22 mouse cellular contexts compared by ENCODE assay signal in the genomic region with DNA sequence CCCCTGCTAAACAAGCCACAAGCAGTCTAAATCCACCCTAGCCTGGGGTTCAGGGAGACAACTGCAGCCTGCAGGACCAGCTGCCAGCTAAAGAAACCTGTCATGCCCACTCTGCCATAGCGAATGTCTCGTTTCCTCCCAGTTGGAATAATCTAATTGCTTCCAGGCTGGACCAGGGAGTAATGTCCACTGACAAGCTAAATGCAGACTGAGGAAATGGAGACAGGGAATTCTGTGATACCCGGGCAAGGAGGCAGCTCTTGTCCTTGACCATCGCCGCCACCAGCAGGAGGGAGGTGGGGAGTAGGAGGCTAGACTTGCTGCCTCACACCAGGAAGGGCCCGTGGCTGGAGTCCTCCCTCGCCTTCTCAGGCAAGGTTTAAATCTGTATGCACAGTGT. TPM values are rescaled to one million over a fixed set of nuclear protein-coding genes. Genes with fewer than 3 reads are reported as not detected.
DNase-seq lines count a peak whose midpoint lies in the region; ATAC-seq and TF ChIP-seq lines count a peak whose summit lies in the region.
"Had no signal": no experiment of that assay in that cellular context is flagged by ENCODE, and none has a peak within 500 bp of the region (broad histone marks: within the 10 kb centered on the region; RNA-seq: fewer than 3 reads in every experiment).

No protein-coding gene starts in this region.

- H3K27me3 ChIP-seq in cerebellum, adult 2 months (ENCODE audit: control insufficient read depth, insufficient read depth, low read length): no peaks in the 10 kb centered on the region
- no peaks in the 10 kb centered on the region for H3K27me3 ChIP-seq in hindbrain, postnatal 0 days (ENCODE audit: insufficient read depth, low read length)
- H3K27me3 ChIP-seq in hindbrain, embryonic 12.5 days: peaks cover 14% of the 10 kb centered on the region; the same call in 1 of the 2 replicates

- ATAC-seq in hindbrain, postnatal 0 days: no peak
- ATAC-seq in hindbrain, embryonic 12.5 days (ENCODE audit: low FRiP score): no peak
- ATAC-seq: forebrain, embryonic 13.5 days; forebrain, postnatal 0 days; intestine, embryonic 16.5 days had no signal

- H3K36me3 ChIP-seq in hindbrain, postnatal 0 days (ENCODE audit: insufficient read depth, low read length): no peaks in the 10 kb centered on the region
- no peaks in the 10 kb centered on the region for H3K36me3 ChIP-seq in hindbrain, embryonic 12.5 days
- H3K36me3 ChIP-seq: heart, embryonic 13.5 days had no signal

- no peak overlapping the region for H3K4me2 ChIP-seq in hindbrain, postnatal 0 days (ENCODE audit: low read depth, low read length)
- no peak overlapping the region for H3K4me2 ChIP-seq in hindbrain, embryonic 12.5 days (replicated peaks)
- H3K4me2 ChIP-seq: forebrain, embryonic 13.5 days; heart, embryonic 13.5 days had no signal

- H3K27ac ChIP-seq in cerebellum, adult 2 months (ENCODE audit: insufficient read depth, low read length): no peak overlapping the region
- no peak overlapping the region for H3K27ac ChIP-seq in hindbrain, postnatal 0 days
- H3K27ac ChIP-seq in hindbrain, embryonic 12.5 days: no peak overlapping the region
- H3K27ac ChIP-seq: forebrain, embryonic 13.5 days; heart, embryonic 13.5 days had no signal

- TF ChIP-seq CTCF in cerebellum, adult 2 months (IDR thresholded peaks at IDR 0.05; ENCODE audit: borderline replicate concordance, insufficient read depth, low read depth, low read length): no peak
- no peak for TF ChIP-seq CTCF in hindbrain, postnatal 0 days (IDR thresholded peaks at IDR 0.05; ENCODE audit: low read depth)

- no peak overlapping the region for H3K9ac ChIP-seq in hindbrain, postnatal 0 days (replicated peaks; ENCODE audit: low read length)
- no peak overlapping the region for H3K9ac ChIP-seq in hindbrain, embryonic 12.5 days
- H3K9ac ChIP-seq: forebrain, embryonic 13.5 days; forebrain, postnatal 0 days; heart, embryonic 13.5 days had no signal

- peak; percentile 42 to 55 for DNase-seq in cerebellum, postnatal 10 days
- no peak for DNase-seq in cerebellum, adult 2 months
- peak; percentile 29 for DNase-seq in hindbrain, postnatal 0 days (ENCODE audit: low spot score)
- DNase-seq in retina, postnatal 1 day: peak; percentile 51
- no peak for DNase-seq in retina, embryonic 14.5 days (ENCODE audit: low spot score)
- DNase-seq in layer of hippocampus, postnatal 14 days (ENCODE audit: low spot score in 2 of 2): no peak
- DNase-seq: cerebellum, adult 11 months; cerebellum, adult 9-11 months; forebrain, postnatal 0 days; gastrocnemius, postnatal 36 days; heart, adult 11 months; heart, postnatal 36 days; kidney, adult 2 months had no signal

- WGBS in cerebellum, adult 2 months: 33% methylated on average over 7 of the region's 7 CpGs
- WGBS in hindbrain, postnatal 0 days: 56% methylated on average over 7 of the region's 7 CpGs
- 57% methylated on average over 7 of the region's 7 CpGs for WGBS in hindbrain, embryonic 12.5 days

- no peaks in the 10 kb centered on the region for H3K9me3 ChIP-seq in hindbrain, postnatal 0 days (ENCODE audit: low read length)
- no peaks in the 10 kb centered on the region for H3K9me3 ChIP-seq in hindbrain, embryonic 12.5 days (replicated peaks)
- H3K9me3 ChIP-seq: forebrain, embryonic 13.5 days; heart, embryonic 13.5 days had no signal

- TF ChIP-seq POLR2A in cerebellum, adult 2 months (IDR thresholded peaks at IDR 0.05; ENCODE audit: borderline replicate concordance, insufficient read depth, low read length): no peak

- H3K4me3 ChIP-seq in cerebellum, adult 2 months (replicated peaks; ENCODE audit: insufficient read depth, low read depth, low read length): no peak overlapping the region
- no peak overlapping the region for H3K4me3 ChIP-seq in hindbrain, postnatal 0 days (ENCODE audit: low read length)
- no peak overlapping the region for H3K4me3 ChIP-seq in hindbrain, embryonic 12.5 days
- H3K4me3 ChIP-seq: forebrain, embryonic 13.5 days; heart, embryonic 13.5 days had no signal

- H3K4me1 ChIP-seq in cerebellum, adult 2 months (ENCODE audit: control insufficient read depth, insufficient read depth, low read length): no peaks in the 10 kb centered on the region
- peaks cover 3% of the 10 kb centered on the region; the same call in 1 of the 2 replicates for H3K4me1 ChIP-seq in hindbrain, postnatal 0 days (ENCODE audit: insufficient read depth, low read length)
- H3K4me1 ChIP-seq in hindbrain, embryonic 12.5 days: peaks cover 30% of the 10 kb centered on the region
- H3K4me1 ChIP-seq: heart, embryonic 13.5 days had no signal

RNA-seq across cellular contexts. Expression of gene Nkx1-1, which starts 30.6 kb away (rescaled TPM):
- polyA plus RNA-seq in cerebellum, adult 2 months (2012; rRNA removed): 0.14 and 0.33 TPM in 2 replicates
- 6.5 and 7.8 TPM in 2 replicates for total RNA-seq in hindbrain, postnatal 0 days (2014; rRNA removed)
- polyA plus RNA-seq in hindbrain, postnatal 0 days (2015; fragmentation: Nextera tagmentation; extraction: Ambion mirVana): 0.35 and 0.39 TPM in 2 replicates
- 2.8 and 3.2 TPM in 2 replicates for polyA plus RNA-seq in hindbrain, embryonic 12.5 days (2016; fragmentation: Nextera tagmentation; extraction: Ambion mirVana)
- not detected for total RNA-seq in layer of hippocampus, postnatal 14 days (2021)
- total RNA-seq: adrenal gland, postnatal 4 days; common myeloid progenitor, adult 5-6 weeks; forebrain, postnatal 0 days; gastrocnemius, adult 8-10 months; gastrocnemius, postnatal 36 days; heart, postnatal 36 days had no signal
- polyA plus RNA-seq: embryonic facial prominence, embryonic 14.5 days; forebrain, embryonic 13.5 days; forebrain, postnatal 0 days; heart, embryonic 13.5 days; heart, postnatal 0 days; intestine, embryonic 16.5 days; kidney, adult 2 months had no signal

Comparison
In these comparisons a context has a peak if more than half of its experiments do, and no peak if none do; other contexts are left out.
1. DNase-seq: peak in cerebellum, postnatal 10 days (2 of 2), hindbrain, postnatal 0 days (single experiment) and retina, postnatal 1 day (single experiment); none in cerebellum, adult 2 months (0 of 2), retina, embryonic 14.5 days (single experiment) and layer of hippocampus, postnatal 14 days (0 of 2).